Mouse (Mus musculus): ENCODE data around the gene Cacna2d4. TPM values are rescaled to one million over a fixed set of nuclear protein-coding genes. Genes with fewer than 3 reads are reported as not detected.
"Not testable (repeated sequence)": the region's sequence is repeated elsewhere in the genome, so short reads cannot be mapped to it uniquely, and the experiment has no call there.

Gene Cacna2d4
- total and polyA plus RNA-seq, 3 experiments: 0.33 TPM; not detected in 2

DNA sequence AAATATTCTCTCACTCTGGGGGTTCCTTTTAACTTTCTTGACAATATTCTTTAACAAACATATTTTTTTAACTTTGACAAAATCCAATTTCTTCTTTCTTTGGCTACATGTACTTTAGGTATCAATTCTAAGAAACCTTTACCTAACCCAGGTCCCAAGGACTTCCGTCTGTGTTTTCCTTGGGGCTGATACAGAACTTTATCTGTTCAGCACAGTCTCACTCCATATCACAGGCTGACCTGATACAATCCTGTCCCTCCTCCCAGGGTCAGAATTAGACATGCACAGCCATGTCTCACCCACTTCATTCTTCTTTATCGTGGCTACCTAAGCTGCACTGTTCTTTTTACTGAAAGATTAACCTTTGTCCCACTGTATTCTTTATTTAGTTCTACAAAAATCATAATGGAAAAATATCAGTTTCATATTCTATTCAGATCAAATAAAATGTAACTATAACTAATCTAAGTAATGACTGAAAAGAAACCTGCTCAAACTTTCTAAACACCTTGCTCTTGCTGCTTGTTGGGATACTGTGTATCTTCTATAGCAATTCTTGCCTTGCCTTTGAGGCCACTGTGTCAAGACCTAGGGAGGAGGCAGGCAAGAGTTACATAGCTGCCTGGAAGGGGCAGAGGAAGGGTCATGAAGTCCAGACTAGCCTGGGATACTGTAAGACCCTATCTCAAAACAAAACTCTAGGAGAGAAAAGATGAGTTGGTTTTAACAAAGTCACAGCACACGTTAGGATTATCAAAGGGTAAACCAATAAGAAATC is 124.8 kb downstream of the Cacna2d4 start:
- no peak for TF ChIP-seq GATA2 (IDR thresholded peaks at IDR 0.05; ENCODE audit: borderline replicate concordance, low read depth, low read length)
- peak; percentile 75 for TF ChIP-seq TAL1 (conservative IDR thresholded peaks at IDR 0.05; ENCODE audit: low read depth, low read length)
- TF ChIP-seq GATA1 (IDR thresholded peaks at IDR 0.05; ENCODE audit: borderline replicate concordance, low read length): no peak
- peaks cover 81% of the 10 kb centered on the region for H3K36me3 ChIP-seq (replicated peaks)
- ATAC-seq (ENCODE audit: extremely low read depth, insufficient number of reproducible peaks, low FRiP score, poor library complexity, severe bottlenecking): peak; percentile 93

DNA sequence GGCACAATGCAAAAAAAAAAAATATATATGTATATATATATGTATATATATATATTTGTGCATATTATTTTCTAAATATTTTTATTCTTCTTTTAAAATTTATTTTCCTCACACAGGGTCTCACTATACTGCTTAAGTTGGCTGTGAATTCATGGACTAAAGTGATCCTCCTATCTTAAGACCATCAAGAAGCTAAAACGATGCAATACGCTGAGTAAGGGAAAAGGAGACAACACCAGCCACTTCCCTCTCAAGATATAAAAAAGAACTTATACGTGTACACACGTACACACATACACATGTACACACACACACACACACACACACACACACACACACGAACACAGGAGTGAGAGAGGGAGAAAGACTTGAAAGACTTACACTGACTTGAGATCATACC is 127.3 kb downstream of the Cacna2d4 start:
- H3K4me3 ChIP-seq (ENCODE audit: low read depth, low read length): no peak overlapping the region
- H3K27me3 ChIP-seq (ENCODE audit: insufficient read depth, low read length): no peaks in the 10 kb centered on the region
- peaks cover 57% of the 10 kb centered on the region for H3K4me1 ChIP-seq (ENCODE audit: insufficient read depth, low read depth, low read length)
- H3K36me3 ChIP-seq (replicated peaks): peaks cover 75% of the 10 kb centered on the region
- ATAC-seq (ENCODE audit: extremely low read depth, insufficient number of reproducible peaks, low FRiP score, poor library complexity, severe bottlenecking): no peak
- TF ChIP-seq TAL1 (conservative IDR thresholded peaks at IDR 0.05; ENCODE audit: low read depth, low read length) (no peak), GATA2 (IDR thresholded peaks at IDR 0.05; ENCODE audit: borderline replicate concordance, low read depth, low read length) (no peak), POLR2AphosphoS5 (IDR thresholded peaks at IDR 0.05; ENCODE audit: insufficient replicate concordance, low read depth, low read length) (no peak)
- no peaks in the 10 kb centered on the region for H3K9me3 ChIP-seq (replicated peaks)
- no peak for DNase-seq (ENCODE audit: low spot score)

More for the DNA sequence above, 124.8 kb downstream of the Cacna2d4 start:
- H3K9me3 ChIP-seq (replicated peaks): no peaks in the 10 kb centered on the region
- H3K4me1 ChIP-seq (ENCODE audit: insufficient read depth, low read depth, low read length): peaks cover 49% of the 10 kb centered on the region
- peak; percentile 44 for DNase-seq (ENCODE audit: low spot score)
- H3K27me3 ChIP-seq (ENCODE audit: insufficient read depth, low read length): no peaks in the 10 kb centered on the region
- H3K4me3 ChIP-seq (ENCODE audit: low read depth, low read length): no peak overlapping the region

DNA sequence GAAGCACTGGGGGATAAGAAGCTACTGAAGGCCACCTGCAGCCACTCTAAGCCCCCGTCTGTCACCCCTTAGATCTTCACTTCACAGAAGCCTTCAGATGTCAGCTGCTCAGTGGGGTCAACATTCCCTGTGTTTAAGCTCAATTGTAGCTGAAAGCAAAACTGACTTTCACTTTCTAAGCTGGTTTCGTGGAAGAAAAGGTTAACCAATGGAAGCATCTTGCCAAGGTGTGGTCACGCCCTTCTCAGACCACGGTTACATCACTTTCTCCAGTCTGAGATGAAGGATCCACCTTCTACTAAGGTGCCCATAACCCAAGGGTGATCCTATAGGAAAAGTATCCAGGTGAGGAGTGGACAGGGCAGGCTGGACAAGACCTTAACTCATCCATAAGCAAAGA is 130.5 kb downstream of the Cacna2d4 start:
- H3K27me3 ChIP-seq (ENCODE audit: insufficient read depth, low read length); H3K9me3 ChIP-seq (replicated peaks); ATAC-seq (ENCODE audit: extremely low read depth, insufficient number of reproducible peaks, low FRiP score, poor library complexity, severe bottlenecking); H3K4me3 ChIP-seq (ENCODE audit: low read depth, low read length); DNase-seq (ENCODE audit: low spot score): not testable (repeated sequence)
- Histone ChIP-seq H3K36me3 (replicated peaks) (peaks cover 74% of the 10 kb centered on the region), H3K4me1 (ENCODE audit: insufficient read depth, low read depth, low read length) (peaks cover 34% of the 10 kb centered on the region)

DNA sequence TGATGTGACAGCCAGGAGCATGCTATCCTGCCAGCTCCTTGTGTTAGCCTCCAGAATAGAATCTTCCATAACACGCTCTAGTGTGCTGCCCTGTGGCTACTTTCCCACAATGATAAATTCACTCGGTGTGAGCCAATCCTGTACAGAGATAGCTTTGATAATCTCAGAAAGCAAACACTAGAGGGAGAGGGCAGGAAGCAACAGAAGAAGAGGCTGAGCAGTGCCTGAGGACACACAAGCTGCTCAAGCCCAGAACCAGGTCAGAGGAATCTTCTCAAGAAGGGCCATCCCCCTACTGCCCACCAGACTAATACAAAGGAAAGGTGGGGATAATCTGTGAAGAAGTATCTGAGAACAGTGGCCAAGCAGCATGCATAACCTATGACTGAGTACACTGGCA is 131.1 kb downstream of the Cacna2d4 start:
- peaks cover 75% of the 10 kb centered on the region for H3K36me3 ChIP-seq (replicated peaks)
- TF ChIP-seq GATA1 (IDR thresholded peaks at IDR 0.05; ENCODE audit: borderline replicate concordance, low read length): no peak
- TF ChIP-seq POLR2AphosphoS5 (IDR thresholded peaks at IDR 0.05; ENCODE audit: insufficient replicate concordance, low read depth, low read length): no peak
- TF ChIP-seq CTCF (IDR thresholded peaks at IDR 0.05; ENCODE audit: low read depth, low read length): no peak
- no peak for TF ChIP-seq GATA2 (IDR thresholded peaks at IDR 0.05; ENCODE audit: borderline replicate concordance, low read depth, low read length)
- TF ChIP-seq TAL1 (conservative IDR thresholded peaks at IDR 0.05; ENCODE audit: low read depth, low read length): no peak
- no peak for ATAC-seq (ENCODE audit: extremely low read depth, insufficient number of reproducible peaks, low FRiP score, poor library complexity, severe bottlenecking)

DNA sequence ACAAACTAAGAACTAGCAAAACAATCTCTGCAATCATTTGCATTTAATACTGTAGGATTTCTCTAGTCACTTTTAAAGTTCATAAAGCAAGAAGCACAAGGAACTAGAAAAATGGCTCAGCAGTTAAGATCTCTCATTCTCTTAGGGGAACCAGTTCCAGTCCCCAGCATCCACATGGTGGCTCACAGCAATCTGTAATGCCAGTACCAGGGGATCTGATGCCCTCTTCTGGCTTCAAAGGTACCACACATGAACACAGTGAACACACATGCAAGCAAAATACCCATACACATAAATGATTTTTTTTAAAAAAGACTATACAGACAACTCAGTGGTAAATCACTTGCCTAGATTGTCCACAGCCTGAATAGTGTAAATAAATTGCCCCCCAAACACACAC is 135.3 kb downstream of the Cacna2d4 start:
- Histone ChIP-seq H3K9me3 (replicated peaks) (no peaks in the 10 kb centered on the region), H3K4me3 (ENCODE audit: low read depth, low read length) (no peak overlapping the region), H3K4me1 (ENCODE audit: insufficient read depth, low read depth, low read length) (peaks cover 41% of the 10 kb centered on the region), H3K36me3 (replicated peaks) (peaks cover 67% of the 10 kb centered on the region), H3K27me3 (ENCODE audit: insufficient read depth, low read length) (no peaks in the 10 kb centered on the region)
- TF ChIP-seq GATA1 (IDR thresholded peaks at IDR 0.05; ENCODE audit: borderline replicate concordance, low read length) (no peak), CTCF (IDR thresholded peaks at IDR 0.05; ENCODE audit: low read depth, low read length) (no peak), TAL1 (conservative IDR thresholded peaks at IDR 0.05; ENCODE audit: low read depth, low read length) (no peak), POLR2AphosphoS5 (IDR thresholded peaks at IDR 0.05; ENCODE audit: insufficient replicate concordance, low read depth, low read length) (no peak)
- DNase-seq (ENCODE audit: low spot score) (no peak), ATAC-seq (ENCODE audit: extremely low read depth, insufficient number of reproducible peaks, low FRiP score, poor library complexity, severe bottlenecking) (no peak)

More for the DNA sequence above, 131.1 kb downstream of the Cacna2d4 start:
- Histone ChIP-seq H3K9me3 (replicated peaks) (no peaks in the 10 kb centered on the region), H3K27me3 (ENCODE audit: insufficient read depth, low read length) (no peaks in the 10 kb centered on the region), H3K4me3 (ENCODE audit: low read depth, low read length) (no peak overlapping the region), H3K4me1 (ENCODE audit: insufficient read depth, low read depth, low read length) (peaks cover 33% of the 10 kb centered on the region)
- no peak for DNase-seq (ENCODE audit: low spot score)

DNA sequence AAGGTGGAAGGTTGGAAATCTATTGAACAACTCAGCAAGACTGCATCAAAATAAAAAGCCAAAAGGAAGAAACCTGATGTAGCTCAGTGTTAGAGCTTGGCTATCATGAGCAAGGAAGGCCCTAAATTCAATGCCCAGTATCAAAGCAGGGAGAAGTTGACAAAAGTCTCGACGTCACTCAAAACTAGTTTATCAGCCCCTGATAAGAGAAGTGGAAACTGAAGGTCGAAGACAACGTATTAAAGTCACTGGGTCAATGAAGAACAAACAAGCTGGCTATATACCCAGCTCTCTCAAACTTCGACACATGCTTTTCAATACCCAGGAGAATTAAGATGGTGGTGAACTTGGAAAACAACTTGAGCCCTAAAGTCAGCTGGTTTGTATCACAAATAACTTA is 135.9 kb downstream of the Cacna2d4 start:
- Histone ChIP-seq H3K4me3 (ENCODE audit: low read depth, low read length) (no peak overlapping the region), H3K36me3 (replicated peaks) (peaks cover 67% of the 10 kb centered on the region), H3K4me1 (ENCODE audit: insufficient read depth, low read depth, low read length) (peaks cover 42% of the 10 kb centered on the region), H3K27me3 (ENCODE audit: insufficient read depth, low read length) (no peaks in the 10 kb centered on the region), H3K9me3 (replicated peaks) (no peaks in the 10 kb centered on the region)
- DNase-seq (ENCODE audit: low spot score): no peak
- TF ChIP-seq CTCF (IDR thresholded peaks at IDR 0.05; ENCODE audit: low read depth, low read length): no peak
- TF ChIP-seq POLR2AphosphoS5 (IDR thresholded peaks at IDR 0.05; ENCODE audit: insufficient replicate concordance, low read depth, low read length): no peak
- no peak for TF ChIP-seq TAL1 (conservative IDR thresholded peaks at IDR 0.05; ENCODE audit: low read depth, low read length)
- TF ChIP-seq GATA1 (IDR thresholded peaks at IDR 0.05; ENCODE audit: borderline replicate concordance, low read length): no peak
- no peak for TF ChIP-seq GATA2 (IDR thresholded peaks at IDR 0.05; ENCODE audit: borderline replicate concordance, low read depth, low read length)
- ATAC-seq (ENCODE audit: extremely low read depth, insufficient number of reproducible peaks, low FRiP score, poor library complexity, severe bottlenecking): no peak

Measured in G1E (cell line).